Mouse (Mus musculus) embryonic stem cell, embryonic (primary cell): ENCODE results near the gene Fxyd3.

ENCODE experiments used
- CTCF ChIA-PET, 4 experiments: fragments of 300-600 bp in 2 of 4; fragments of 350-600 bp in 2 of 4; sonication (Branson Sonifier 250); formaldehyde crosslinking; loops; one replicate each; lab custom pipeline; 2022; ENCODE audit warnings: inconsistent platforms in 2 of 4; lab: Charles Lee
- POLR2A ChIA-PET, 4 experiments: fragments of 300-600 bp in 2 of 4; fragments of 350-600 bp in 2 of 4; sonication (Branson Sonifier 250); formaldehyde crosslinking; loops; one replicate each; lab custom pipeline; 2022; ENCODE audit warnings: antibody characterized with exemption in 4 of 4, inconsistent platforms in 1 of 4; lab: Charles Lee

The Fxyd3 gene

GRCm38 (mm10) chr7:31076492-31076891, at the start of gene Fxyd3:
Fxyd3 (minus strand) TSS chr7:31076704.
- POLR2A ChIA-PET: no interaction called here
- CTCF ChIA-PET: interaction anchor here in 2 of 4 experiments (1.7 to 2.4 kb wide), 2 partner anchors 18 to 21 kb away, joined by 3 to 38 read pairs; partner anchors contain the start of genes Fxyd1 (in 1 of the 2) and Lgi4 (in 1 of the 2)

- POLR2A ChIA-PET: interaction anchor here in 1 of 4 experiments (1.2 kb wide), 1 partner anchor 18 kb away, joined by 4 read pairs; no protein-coding TSS in a partner anchor
- CTCF ChIA-PET: no interaction called here
These were observed 48.6 kb upstream of the Fxyd3 start for GRCm38 (mm10) chr7:31125116-31125515.

GRCm38 (mm10) chr7:31124381-31124780, 47.9 kb upstream of the Fxyd3 start:
- ChIA-PET POLR2A (no interaction called here), CTCF (interaction anchor here in 2 of 4 experiments (0.7 to 1.4 kb wide), 2 partner anchors 19 to 598 kb away, joined by 4 to 5 read pairs; no protein-coding TSS in a partner anchor)

DNA sequence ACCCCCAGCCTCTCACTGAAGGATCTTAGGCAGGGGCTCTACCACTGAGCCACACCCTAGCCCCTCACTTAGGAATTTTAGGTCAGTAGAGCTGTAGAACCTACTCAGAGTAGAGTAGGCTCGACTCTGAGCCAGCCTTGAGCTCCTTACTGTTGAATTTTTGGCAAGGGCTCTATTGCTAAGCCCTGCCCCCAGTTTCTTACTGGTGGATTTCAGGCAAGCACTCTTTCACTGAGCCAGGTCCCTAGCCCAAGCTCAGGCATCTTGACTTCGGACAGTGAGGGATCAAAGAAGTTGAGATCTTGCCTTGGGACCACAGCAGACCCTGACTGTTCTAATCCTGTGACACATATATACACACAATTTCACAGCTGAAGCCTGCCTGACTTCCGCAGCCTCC, 47.2 kb upstream of the Fxyd3 start:
- POLR2A ChIA-PET: interaction anchor here in 1 of 4 experiments (0.6 to 0.9 kb wide), 2 partner anchors 9 to 571 kb away, joined by 3 read pairs; no protein-coding TSS in a partner anchor
- CTCF ChIA-PET: interaction anchor here in 1 of 4 experiments (1.4 kb wide), 1 partner anchor 18 kb away, joined by 5 read pairs; no protein-coding TSS in a partner anchor

DNA sequence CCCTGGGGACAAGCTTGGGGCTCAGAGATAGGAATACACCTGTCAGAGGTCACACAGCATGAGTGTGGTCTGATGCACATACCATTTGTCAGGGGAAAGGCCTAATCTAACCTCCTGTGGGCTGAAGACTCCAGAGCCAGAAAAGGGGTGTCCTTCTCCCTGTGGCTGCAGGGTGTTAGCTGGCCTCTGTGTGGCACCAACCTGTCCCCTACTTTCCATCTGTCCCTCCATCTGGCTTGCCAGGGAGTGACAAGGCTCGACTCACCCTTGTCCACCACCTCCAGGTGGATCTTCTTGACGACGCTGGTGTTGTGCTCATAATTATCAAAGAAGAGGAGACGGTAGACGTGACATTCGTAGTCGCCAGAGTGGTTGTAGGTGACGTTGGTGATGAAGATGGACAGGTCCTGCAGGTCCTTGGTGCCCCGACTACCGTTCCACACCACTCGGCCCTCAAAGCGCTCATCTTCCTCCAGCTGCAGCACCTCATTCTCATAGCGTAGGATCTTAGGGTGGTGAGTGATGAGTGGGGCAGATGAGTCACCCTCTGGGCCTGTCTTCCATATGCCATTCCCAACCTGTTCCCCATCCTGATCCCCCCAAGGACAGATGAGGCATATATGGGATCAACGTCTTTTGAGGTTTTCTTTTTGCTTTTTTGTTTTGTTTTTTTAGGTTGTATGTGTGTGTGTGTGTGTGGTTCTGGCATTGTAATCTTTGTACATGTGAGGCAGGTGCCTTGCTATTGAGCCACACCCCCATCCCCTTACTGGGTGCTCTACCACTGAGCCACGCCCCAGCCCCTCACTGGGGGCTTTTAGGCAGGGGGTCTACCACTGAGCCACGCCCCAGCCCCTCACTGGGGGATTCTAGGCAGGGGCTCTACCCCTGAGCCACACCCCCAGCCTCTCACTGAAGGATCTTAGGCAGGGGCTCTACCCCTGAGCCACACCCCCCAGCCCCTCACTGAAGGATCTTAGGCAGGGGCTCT, 46.4 kb upstream of the Fxyd3 start:
- ChIA-PET CTCF (interaction anchor here in 1 of 4 experiments (1.4 kb wide), 1 partner anchor 18 kb away, joined by 5 read pairs; no protein-coding TSS in a partner anchor), POLR2A (interaction anchor here in 1 of 4 experiments (0.9 kb wide), 1 partner anchor 570 kb away, joined by 3 read pairs; no protein-coding TSS in a partner anchor)

DNA sequence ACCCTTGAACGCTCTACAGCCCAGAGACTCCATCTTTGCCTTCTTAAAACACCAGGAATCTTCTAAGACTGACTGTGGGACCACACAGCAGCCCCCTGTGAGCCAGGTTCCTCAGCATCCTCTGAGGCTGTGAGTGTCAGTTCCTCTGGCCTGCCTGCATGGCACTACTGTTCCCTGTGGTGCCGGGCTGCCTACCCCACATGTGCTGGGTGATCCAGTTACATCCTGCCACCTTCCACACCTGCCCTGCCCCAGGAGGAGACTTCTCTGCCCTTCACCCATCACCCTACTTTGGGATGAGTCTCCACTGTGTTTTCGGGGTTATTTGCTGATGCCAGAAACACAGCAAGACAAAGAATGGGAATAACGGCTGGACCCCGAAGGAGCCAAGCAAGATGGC, 43.1 kb upstream of the Fxyd3 start:
- POLR2A ChIA-PET: interaction anchor here in 2 of 4 experiments (0.7 to 1.1 kb wide), 2 partner anchors 14 to 33 kb away, joined by 3 read pairs; no protein-coding TSS in a partner anchor

GRCm38 (mm10) chr7:31118486-31118885, 42.0 kb upstream of the Fxyd3 start:
- POLR2A ChIA-PET: interaction anchor here in 3 of 4 experiments (0.6 to 1.9 kb wide), 5 partner anchors 9 to 201 kb away, joined by 3 to 6 read pairs (median 4); no protein-coding TSS in a partner anchor
- CTCF ChIA-PET: interaction anchor here in 2 of 4 experiments (1.1 to 1.6 kb wide), 4 partner anchors 13 to 40 kb away, joined by 3 to 7 read pairs (median 5); no protein-coding TSS in a partner anchor

More for the DNA sequence above, 43.1 kb upstream of the Fxyd3 start:
- CTCF ChIA-PET: interaction anchor here in 2 of 4 experiments (0.7 to 1.3 kb wide), 3 partner anchors 11 to 41 kb away, joined by 3 to 4 read pairs (median 3); no protein-coding TSS in a partner anchor

GRCm38 (mm10) chr7:31117465-31117864, 41.0 kb upstream of the Fxyd3 start:
- ChIA-PET POLR2A (interaction anchor here in 3 of 4 experiments (0.6 to 1.9 kb wide), 13 partner anchors 9 to 463 kb away, joined by 3 to 10 read pairs (median 4); partner anchors contain the start of gene Fxyd7 (in 1 of the 3)), CTCF (interaction anchor here in 3 of 4 experiments (0.7 to 1.6 kb wide), 3 partner anchors 12 to 60 kb away, joined by 3 to 7 read pairs (median 6); no protein-coding TSS in a partner anchor)

DNA sequence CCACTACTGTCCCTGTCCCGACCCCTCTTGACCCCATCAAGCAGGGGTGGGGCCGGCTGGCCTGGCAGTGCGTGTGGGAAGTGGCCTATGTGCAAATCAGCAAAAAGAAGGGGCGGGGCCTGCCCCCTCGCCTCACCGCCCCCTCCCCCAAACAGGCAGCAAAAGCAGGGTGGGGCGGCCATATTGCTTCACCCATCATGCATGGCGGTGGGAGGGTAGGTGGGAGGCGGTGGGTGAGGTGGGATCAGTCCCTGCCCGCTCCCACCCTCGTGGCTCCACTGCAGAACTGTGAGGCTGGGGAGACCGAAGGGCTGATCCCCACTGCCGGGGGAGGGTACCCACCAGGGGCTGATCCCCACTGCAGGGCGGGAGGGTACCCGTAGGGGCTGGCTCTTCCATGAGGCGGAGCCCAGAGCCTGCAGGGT, 40.2 kb upstream of the Fxyd3 start:
- POLR2A ChIA-PET: interaction anchor here in 2 of 4 experiments (0.9 to 1.5 kb wide), 3 partner anchors 11 to 58 kb away, joined by 3 read pairs; no protein-coding TSS in a partner anchor
- CTCF ChIA-PET: interaction anchor here in 2 of 4 experiments (0.7 kb wide), 2 partner anchors 40 to 60 kb away, joined by 3 read pairs; no protein-coding TSS in a partner anchor

DNA sequence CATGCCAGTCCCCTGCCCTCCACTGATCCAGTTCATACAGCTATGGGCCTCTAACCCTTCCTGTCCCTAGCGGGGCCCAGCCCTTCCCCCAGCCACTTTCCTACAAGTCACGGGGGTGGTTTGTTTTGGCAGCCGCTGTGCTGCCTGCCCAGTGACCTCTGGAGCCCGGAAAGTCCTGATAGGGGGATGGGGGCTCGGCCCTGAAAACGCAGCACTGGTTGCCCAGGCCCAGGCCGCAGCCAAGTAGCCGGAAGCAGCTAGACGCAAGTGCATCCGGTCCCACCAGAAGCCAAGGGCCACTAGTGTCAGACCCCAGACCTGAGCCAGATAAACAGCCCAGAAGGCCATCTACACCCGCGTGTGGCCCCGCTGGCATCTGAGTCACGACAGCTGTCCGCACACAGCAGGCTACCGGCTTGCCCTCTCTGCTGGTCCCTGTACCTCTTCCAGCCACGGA, 39.1 kb upstream of the Fxyd3 start:
- POLR2A ChIA-PET: interaction anchor here in 1 of 4 experiments (1.4 kb wide), 2 partner anchors 12 kb away, joined by 3 to 4 read pairs; no protein-coding TSS in a partner anchor
- CTCF ChIA-PET: interaction anchor here in 3 of 4 experiments (0.7 to 2.1 kb wide), 5 partner anchors 10 to 37 kb away, joined by 3 to 5 read pairs (median 4); no protein-coding TSS in a partner anchor

- ChIA-PET CTCF (interaction anchor here in 2 of 4 experiments (0.9 to 2.1 kb wide), 4 partner anchors 10 to 37 kb away, joined by 3 to 5 read pairs (median 4); no protein-coding TSS in a partner anchor), POLR2A (interaction anchor here in 1 of 4 experiments (1.4 kb wide), 2 partner anchors 12 kb away, joined by 3 to 4 read pairs; no protein-coding TSS in a partner anchor)
These were observed 38.7 kb upstream of the Fxyd3 start, which contains the start of gene Hpn for GRCm38 (mm10) chr7:31115182-31115581. Hpn (minus strand) TSS chr7:31115290.

DNA sequence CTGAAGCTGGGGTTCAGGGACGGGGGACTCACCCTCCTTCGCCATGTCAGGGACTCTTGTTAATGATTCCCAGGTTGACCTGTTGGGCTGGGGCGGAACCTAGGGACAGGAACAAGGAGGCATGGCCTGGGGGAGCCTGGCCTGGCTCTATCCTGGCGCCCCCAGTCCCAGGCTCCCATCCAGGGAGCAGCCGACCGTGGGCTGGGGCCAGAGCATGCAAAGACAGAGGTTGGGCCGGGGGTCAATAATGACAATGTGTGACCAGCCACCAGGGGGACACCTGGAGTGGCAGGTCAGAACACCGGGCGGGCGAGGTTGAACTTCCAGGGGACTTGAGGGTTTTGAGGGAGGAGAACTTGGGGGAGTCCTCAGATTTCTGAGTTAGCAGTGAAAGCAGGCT, 38.1 kb upstream of the Fxyd3 start:
- POLR2A ChIA-PET: interaction anchor here in 1 of 4 experiments (1.4 kb wide), 1 partner anchor 11 kb away, joined by 4 read pairs; no protein-coding TSS in a partner anchor
- CTCF ChIA-PET: interaction anchor here in 3 of 4 experiments (0.5 to 2.1 kb wide), 4 partner anchors 8 to 30 kb away, joined by 3 to 6 read pairs (median 4); no protein-coding TSS in a partner anchor

DNA sequence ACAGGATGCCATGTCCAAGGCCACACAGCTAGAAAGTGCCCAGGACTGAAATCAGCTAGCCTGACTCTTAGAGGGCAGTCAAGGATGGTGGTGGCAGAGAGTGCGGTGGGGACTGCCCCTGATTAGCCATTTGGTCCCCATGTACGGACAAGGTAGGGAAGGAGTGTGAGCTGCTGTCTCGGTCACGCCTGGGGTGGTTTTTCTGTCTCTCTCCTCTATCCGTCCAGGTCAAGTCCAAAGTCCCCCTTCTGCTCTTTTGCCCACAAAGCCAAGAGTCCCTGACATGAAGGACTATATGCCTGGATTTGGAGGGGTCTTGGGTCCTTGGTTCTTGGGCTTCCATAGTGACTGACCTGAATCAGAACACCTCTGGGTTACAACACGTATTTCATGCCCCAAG, 37.3 kb upstream of the Fxyd3 start:
- ChIA-PET CTCF (interaction anchor here in 3 of 4 experiments (0.5 to 1.4 kb wide), 5 partner anchors 7 to 64 kb away, joined by 4 to 6 read pairs (median 4); no protein-coding TSS in a partner anchor), POLR2A (interaction anchor here in 1 of 4 experiments (0.7 kb wide), 1 partner anchor 19 kb away, joined by 3 read pairs; no protein-coding TSS in a partner anchor)

DNA sequence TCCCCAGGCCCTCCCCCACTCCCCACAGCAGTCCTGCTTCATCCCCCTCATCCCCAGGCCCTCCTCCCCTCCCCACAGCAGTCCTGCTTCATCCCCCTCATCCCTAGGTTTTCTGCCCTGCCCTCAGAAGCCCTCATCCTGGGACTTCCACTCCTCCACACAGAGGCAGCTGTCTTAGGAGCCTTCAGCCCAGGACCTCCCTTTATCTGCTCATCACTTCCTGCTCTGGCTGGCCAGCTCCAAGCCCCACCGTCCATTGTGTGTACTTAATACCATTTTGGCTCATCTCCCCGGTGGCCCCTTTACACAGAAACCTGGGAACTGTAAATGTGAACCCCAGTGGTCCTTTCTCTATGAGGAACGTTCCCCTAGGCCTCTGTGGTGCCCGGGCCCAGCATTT, 35.5 kb upstream of the Fxyd3 start:
- POLR2A ChIA-PET: interaction anchor here in 1 of 4 experiments (0.6 kb wide), 1 partner anchor 213 kb away, joined by 4 read pairs; no protein-coding TSS in a partner anchor

DNA sequence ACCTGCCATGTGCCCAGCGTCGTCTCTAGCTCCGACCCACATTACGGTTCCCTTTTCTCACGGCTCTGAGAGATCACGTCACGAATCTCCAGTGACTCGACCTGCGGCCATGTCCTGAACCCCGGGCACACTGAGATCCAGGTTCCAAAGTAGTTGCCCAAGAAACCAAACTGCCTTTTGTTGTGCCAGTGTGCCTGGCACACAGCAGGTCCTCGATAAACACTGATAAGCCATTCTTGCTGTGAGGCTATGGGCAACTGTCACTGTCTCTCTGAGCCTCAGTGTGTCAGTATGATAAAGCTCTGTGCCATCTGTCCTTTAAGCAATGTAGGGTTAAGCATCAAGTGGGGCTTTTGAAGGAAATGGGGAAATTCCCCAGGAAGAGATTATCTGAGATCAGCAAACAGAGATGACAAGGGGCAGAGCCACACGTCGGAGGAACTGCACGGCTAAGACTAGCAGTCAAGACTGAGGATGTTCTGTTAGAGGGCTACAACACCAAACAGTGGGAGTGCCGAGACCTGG, 34.4 kb upstream of the Fxyd3 start:
- ChIA-PET CTCF (interaction anchor here in 1 of 4 experiments (0.7 kb wide), 1 partner anchor 66 kb away, joined by 3 read pairs; no protein-coding TSS in a partner anchor), POLR2A (no interaction called here)

More for the DNA sequence above, 35.5 kb upstream of the Fxyd3 start:
- CTCF ChIA-PET: interaction anchor here in 1 of 4 experiments (1.0 kb wide), 1 partner anchor 13 kb away, joined by 4 read pairs; no protein-coding TSS in a partner anchor

- ChIA-PET POLR2A (no interaction called here), CTCF (interaction anchor here in 2 of 4 experiments (0.6 to 1.3 kb wide), 3 partner anchors 11 to 27 kb away, joined by 4 to 7 read pairs (median 4); no protein-coding TSS in a partner anchor)
These were observed 33.3 kb upstream of the Fxyd3 start for GRCm38 (mm10) chr7:31109796-31110195.

GRCm38 (mm10) chr7:31109091-31109490, 32.6 kb upstream of the Fxyd3 start:
- ChIA-PET CTCF (interaction anchor here in 2 of 4 experiments (0.7 to 1.3 kb wide), 2 partner anchors 11 to 67 kb away, joined by 7 to 12 read pairs; partner anchors contain the start of gene Fxyd5 (in 1 of the 2)), POLR2A (interaction anchor here in 1 of 4 experiments (0.6 kb wide), 1 partner anchor 1043 kb away, joined by 3 read pairs; no protein-coding TSS in a partner anchor)
